Mouse (Mus musculus) lung, adult 2 months (tissue): Measurements from ENCODE around the gene Alk.

ENCODE experiments used
- CTCF ChIP-seq: fragments of 200-500 bp; IDR thresholded peaks from 2 replicates; pipeline ENCODE4 v1.5.1; 2011; ENCODE audit warnings: mild to moderate bottlenecking, low read length, control low read depth; ENCODE audit not compliant: insufficient read depth
- POLR2A ChIP-seq: fragments of 200-500 bp; IDR thresholded peaks from 2 replicates; pipeline ENCODE4 v1.6.1; 2011; ENCODE audit warnings: low read depth, mild to moderate bottlenecking, control low read depth, low read length, borderline replicate concordance; ENCODE audit errors: extremely low read depth

GRCm38 (mm10) chr17:71990176-71990720 lies 614.2 kb downstream of the Alk start:
- TF ChIP-seq CTCF (no peak), POLR2A (no peak)
